Mouse (Mus musculus) urinary bladder, postnatal 36 days (tissue): ENCODE measurements at regions not wholly inside any gene's neighbourhood (a gene's known extent, or its start where the extent isn't known, plus 50 kb on each side); places are given as distances from the start of the nearest gene placed in this dataset.

Experiments
- DNase-seq, 2 experiments: peaks; one replicate each; pipeline ENCODE4 v3.0.0; 2022; ENCODE audit warnings: low spot score in 2 of 2, mixed read lengths in 1 of 2

GRCm38 (mm10) chr19:54460426-54461170, 416.6 kb downstream of the Adra2a start:
- DNase-seq = no peak

GRCm38 (mm10) chr19:54462480-54462879, 418.5 kb downstream of the Adra2a start:
- DNase-seq = no peak

GRCm38 (mm10) chr19:54470034-54470433, 426.1 kb downstream of the Adra2a start:
- no peak for DNase-seq

- DNase-seq = peak in 1 of 2 experiments; percentile 1
These were observed 454.1 kb downstream of the Adra2a start for GRCm38 (mm10) chr19:54498066-54498465.

GRCm38 (mm10) chr19:54533858-54534257, 489.9 kb downstream of the Adra2a start:
- no peak for DNase-seq

- DNase-seq = no peak
These were observed 511.4 kb downstream of the Adra2a start for GRCm38 (mm10) chr19:54555351-54555750.

- no peak for DNase-seq
These were observed 514.0 kb downstream of the Adra2a start for GRCm38 (mm10) chr19:54557984-54558383.

GRCm38 (mm10) chr19:54583574-54583973, 539.6 kb downstream of the Adra2a start:
- DNase-seq = no peak

GRCm38 (mm10) chr19:54584687-54585237, 540.8 kb downstream of the Adra2a start:
- no peak for DNase-seq

- DNase-seq = peak; percentile 14 to 21
These were observed 541.4 kb downstream of the Adra2a start for GRCm38 (mm10) chr19:54585326-54585725.

- no peak for DNase-seq
These were observed 523.7 kb downstream of the Gpam start for GRCm38 (mm10) chr19:54603345-54603744.

- DNase-seq = no peak
These were observed 521.7 kb downstream of the Gpam start for GRCm38 (mm10) chr19:54605346-54605745.

GRCm38 (mm10) chr19:54616924-54617323, 510.1 kb downstream of the Gpam start:
- DNase-seq = no peak
